Mouse (Mus musculus) intestine, embryonic 14.5 days (tissue): Measurements from ENCODE around the gene Sema5b. TPM values are rescaled to one million over a fixed set of nuclear protein-coding genes. Genes with fewer than 3 reads are reported as not detected.

Source experiments
- ATAC-seq: fragments of 200-750 bp; cut with Nextera tagmentation; replicated peaks from 2 replicates; pipeline ENCODE4 v1.8.0; 2017; ENCODE audit warnings: low read depth, moderate number of reproducible peaks, moderate TSS enrichment, moderate library complexity; ENCODE audit not compliant: low FRiP score, low TSS enrichment
- DNase-seq: peaks from one replicate; pipeline ENCODE4 v3.0.0-alpha.2; 2018; ENCODE audit warnings: low spot score
- H3K27ac ChIP-seq: fragments of 300-500 bp; sonication (generic); 2 replicates; pipeline ENCODE4 v1.5.1; 2014; ENCODE audit warnings: low read depth, mild to moderate bottlenecking, control low read depth
- H3K27me3 ChIP-seq: fragments of 300-500 bp; sonication (generic); replicated peaks from 2 replicates; pipeline ENCODE4 v1.6.1; 2014; ENCODE audit warnings: low read length, control low read depth; ENCODE audit not compliant: control insufficient read depth, insufficient read depth
- H3K36me3 ChIP-seq: fragments of 300-500 bp; sonication (generic); 2 replicates; pipeline ENCODE4 v1.6.1; 2014; ENCODE audit warnings: low read length, control low read depth; ENCODE audit not compliant: control insufficient read depth, insufficient read depth
- H3K4me1 ChIP-seq: fragments of 300-500 bp; sonication (generic); replicated peaks from 2 replicates; pipeline ENCODE4 v1.6.1; 2014; ENCODE audit warnings: low read length, control low read depth, mixed read lengths; ENCODE audit not compliant: control insufficient read depth, insufficient read depth
- H3K4me2 ChIP-seq: fragments of 300-500 bp; sonication (generic); 2 replicates; pipeline ENCODE4 v1.6.1; 2014; ENCODE audit warnings: low read length
- H3K4me3 ChIP-seq: fragments of 300-500 bp; sonication (generic); 2 replicates; pipeline ENCODE4 v1.5.1; 2014; ENCODE audit warnings: low read depth, low read length, control low read depth, mixed read lengths
- H3K9ac ChIP-seq: fragments of 300-500 bp; sonication (generic); 2 replicates; pipeline ENCODE4 v1.6.1; 2014; ENCODE audit warnings: mild to moderate bottlenecking, low read length
- H3K9me3 ChIP-seq: fragments of 300-500 bp; sonication (generic); 2 replicates; pipeline ENCODE4 v1.6.1; 2016; ENCODE audit warnings: low read length, control low read depth; ENCODE audit not compliant: control insufficient read depth
- WGBS: fragments of 180-500 bp; shearing (Covaris S2); extraction: QIAGEN DNeasy Blood & Tissue Kit; methylation state at CpG from one replicate; pipeline ENCODE4 v1.1.7; 2014; 5-methylcytosine and 5-hydroxymethylcytosine counted together
- polyA plus RNA-seq: library from polyadenylated mRNA; unstranded; fragments of >200 nt; fragmentation: Nextera tagmentation; extraction: Ambion mirVana; gene quantifications from 2 replicates; pipeline ENCODE4 v1.2.1, GENCODE M21; 2014

Sema5b gene
- polyA plus RNA-seq, 1 experiment from 2014 or later, result 7.0 TPM

DNA sequence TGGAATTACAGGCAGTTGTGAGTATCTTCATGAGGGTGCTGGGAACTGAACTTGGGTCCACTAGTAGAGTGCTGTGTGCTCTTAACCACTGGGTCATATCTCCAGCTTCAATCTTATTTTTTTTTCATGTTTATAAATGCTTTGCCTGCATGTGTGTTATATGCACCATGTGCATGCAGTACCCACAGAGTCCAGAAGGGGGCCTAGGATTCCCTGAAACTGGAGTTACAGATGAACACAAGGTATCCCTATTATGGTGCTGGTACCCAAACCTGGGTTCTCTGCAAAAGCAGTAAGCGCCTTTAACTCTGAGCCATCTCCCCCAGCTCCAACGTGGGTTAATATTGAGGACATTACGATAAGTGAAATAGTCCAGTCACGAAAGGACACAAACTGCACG is 52.5 kb downstream of the Sema5b start:
- DNase-seq, result no peak
- Histone ChIP-seq H3K36me3 (no peaks in the 10 kb centered on the region), H3K27ac (no peak overlapping the region), H3K4me2 (no peak overlapping the region), H3K27me3 (0 out of 2 replicates have a peak, but pooled peaks cover 2% of the 10 kb centered on the region), H3K4me3 (no peak overlapping the region), H3K9me3 (0 out of 2 replicates have a peak, but pooled peaks cover 4% of the 10 kb centered on the region), H3K9ac (no peak overlapping the region), H3K4me1 (peaks cover 32% of the 10 kb centered on the region)
- 96% methylated on average over 5 of the region's 5 CpGs for WGBS
- no peak for ATAC-seq

DNA sequence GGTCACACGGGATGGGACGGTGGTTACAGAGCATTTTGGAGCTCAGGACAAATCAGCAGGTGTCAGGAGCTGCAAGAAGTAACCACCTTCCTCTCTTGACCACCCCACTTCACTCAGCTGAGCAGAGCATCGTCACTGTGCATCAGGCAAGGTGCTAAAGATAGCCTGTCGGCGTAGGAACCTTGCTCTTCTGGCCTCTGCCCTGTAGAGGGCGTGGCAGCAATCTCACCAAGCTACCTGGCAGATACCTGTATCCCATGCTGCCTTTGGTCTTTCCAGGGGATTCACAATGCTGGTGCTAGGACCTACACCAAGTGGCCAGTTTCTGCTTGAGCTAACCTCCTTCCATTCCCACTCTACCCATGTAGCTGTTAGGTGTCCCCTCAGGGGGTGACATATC is 55.3 kb downstream of the Sema5b start:
- no peaks in the 10 kb centered on the region for H3K36me3 ChIP-seq
- 0 out of 2 replicates have a peak, but pooled peaks cover 4% of the 10 kb centered on the region for H3K9me3 ChIP-seq
- H3K4me2 ChIP-seq, result no peak overlapping the region
- WGBS, result 61% methylated on average over 6 of the region's 6 CpGs
- no peak overlapping the region for H3K9ac ChIP-seq
- H3K4me1 ChIP-seq, result peaks cover 24% of the 10 kb centered on the region
- DNase-seq (no peak), ATAC-seq (no peak)
- H3K27me3 ChIP-seq, result no peaks in the 10 kb centered on the region
- no peak overlapping the region for H3K27ac ChIP-seq
- H3K4me3 ChIP-seq, result no peak overlapping the region

DNA sequence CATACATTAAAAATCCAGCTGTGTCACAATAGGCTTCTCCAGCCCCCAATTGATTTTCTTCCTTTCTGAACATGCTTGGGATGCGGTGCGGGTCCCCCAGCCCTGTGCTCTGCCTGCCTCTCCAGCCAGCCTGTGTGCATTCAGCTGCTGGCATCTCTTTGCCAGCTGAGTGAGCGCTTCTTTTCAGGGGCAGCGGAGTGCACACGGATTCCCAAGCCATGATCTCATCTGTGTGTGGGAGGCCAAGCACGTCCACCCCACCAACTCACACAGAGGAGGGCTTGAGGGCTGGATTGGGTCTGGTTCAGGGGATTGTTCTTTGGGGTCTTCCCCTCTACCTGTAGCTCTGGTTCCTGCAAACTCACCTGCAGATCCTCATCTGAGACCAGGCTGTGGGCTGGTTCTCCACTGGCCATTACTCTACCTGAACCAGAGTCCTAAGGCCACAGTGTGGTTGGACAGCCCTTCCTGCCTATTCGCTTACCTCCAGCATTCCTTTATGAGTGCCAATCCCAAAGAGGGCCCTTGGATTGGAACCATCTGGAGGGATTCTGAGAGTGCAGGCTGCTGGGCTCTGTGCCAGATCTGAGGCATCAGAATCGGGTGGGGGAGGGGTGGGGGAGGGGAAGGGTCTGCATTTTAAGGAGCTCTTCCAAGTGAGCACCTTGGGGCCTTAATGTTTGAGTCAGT is 55.9 kb downstream of the Sema5b start:
- DNase-seq (no peak), ATAC-seq (no peak)
- H3K9ac ChIP-seq, result no peak overlapping the region
- H3K9me3 ChIP-seq, result 0 out of 2 replicates have a peak, but pooled peaks cover 4% of the 10 kb centered on the region
- WGBS, result 51% methylated on average over 8 of the region's 8 CpGs
- H3K4me1 ChIP-seq, result peaks cover 22% of the 10 kb centered on the region
- no peak overlapping the region for H3K27ac ChIP-seq
- no peak overlapping the region for H3K4me3 ChIP-seq
- no peaks in the 10 kb centered on the region for H3K27me3 ChIP-seq
- no peak overlapping the region for H3K4me2 ChIP-seq
- no peaks in the 10 kb centered on the region for H3K36me3 ChIP-seq

DNA sequence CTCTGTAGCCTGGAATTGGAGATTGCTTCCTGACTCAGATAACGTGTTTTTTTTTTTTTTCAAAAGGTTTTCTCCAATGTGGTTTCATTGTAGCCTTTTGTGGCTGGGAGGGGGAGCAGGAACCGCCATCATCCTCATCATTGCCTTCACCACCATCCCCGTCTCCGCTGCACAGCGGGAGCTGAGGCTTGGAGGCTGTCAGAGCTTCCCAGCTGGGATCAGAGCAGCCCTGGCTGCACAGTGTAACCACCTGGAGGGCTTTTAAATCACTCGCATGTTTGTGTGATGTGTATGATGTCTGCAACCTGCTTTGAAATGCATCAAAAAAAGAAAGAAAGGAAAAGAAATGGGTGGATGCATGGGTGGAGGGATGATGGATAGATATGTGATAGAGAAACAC is 57.0 kb downstream of the Sema5b start:
- H3K4me2 ChIP-seq, result no peak overlapping the region
- H3K4me3 ChIP-seq, result no peak overlapping the region
- no peak overlapping the region for H3K9ac ChIP-seq
- 0 out of 2 replicates have a peak, but pooled peaks cover 4% of the 10 kb centered on the region for H3K9me3 ChIP-seq
- H3K4me1 ChIP-seq, result peaks cover 10% of the 10 kb centered on the region
- no peaks in the 10 kb centered on the region for H3K27me3 ChIP-seq
- WGBS, result 23% methylated on average over 6 of the region's 6 CpGs
- DNase-seq, result no peak
- ATAC-seq, result no peak
- H3K36me3 ChIP-seq, result no peaks in the 10 kb centered on the region
- H3K27ac ChIP-seq, result no peak overlapping the region

DNA sequence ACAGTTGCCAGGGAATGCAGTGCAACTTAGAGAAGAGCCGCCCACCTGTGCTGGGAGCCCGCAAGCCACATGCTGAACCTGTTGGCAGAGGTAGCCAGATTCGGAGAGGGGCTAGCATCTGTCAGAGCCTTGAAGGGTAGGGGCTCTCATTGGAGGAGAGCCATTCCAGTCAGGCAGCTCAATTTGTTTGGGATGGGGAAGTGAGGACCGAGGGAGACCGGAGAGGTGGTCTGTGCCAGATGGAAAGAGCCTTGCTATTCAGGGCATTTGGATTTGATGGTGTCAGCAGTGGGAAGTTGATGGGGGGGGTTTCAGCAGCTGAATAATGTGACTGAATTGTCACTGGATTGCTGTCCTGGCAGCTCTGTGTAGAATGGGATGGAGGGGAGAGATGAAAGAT is 57.9 kb downstream of the Sema5b start:
- Histone ChIP-seq H3K9me3 (no peaks in the 10 kb centered on the region), H3K27ac (no peak overlapping the region), H3K36me3 (no peaks in the 10 kb centered on the region), H3K4me2 (no peak overlapping the region), H3K4me1 (peaks cover 9% of the 10 kb centered on the region), H3K4me3 (no peak overlapping the region), H3K27me3 (no peaks in the 10 kb centered on the region), H3K9ac (no peak overlapping the region)
- DNase-seq (no peak), ATAC-seq (no peak)
- 53% methylated on average over 5 of the region's 5 CpGs for WGBS

DNA sequence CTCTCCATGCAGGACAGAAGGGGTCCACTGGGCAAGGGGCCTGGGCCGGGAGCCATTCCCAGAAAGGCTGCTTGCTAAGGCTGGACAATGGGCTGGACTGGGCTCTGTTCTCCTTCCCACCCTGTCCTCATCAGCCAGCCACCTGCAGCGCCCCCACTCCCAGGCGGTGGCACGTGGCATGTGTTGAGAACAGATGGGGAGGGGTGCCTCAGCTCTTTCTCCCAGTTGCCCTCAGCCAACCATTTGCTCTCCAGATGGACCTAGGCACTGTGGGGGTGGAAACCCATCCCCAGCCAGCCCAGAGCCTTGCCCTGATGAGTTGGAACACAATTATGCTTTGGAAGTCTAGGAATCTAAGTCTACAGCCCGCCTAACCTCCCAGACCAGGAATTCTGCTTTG is 59.3 kb downstream of the Sema5b start:
- no peaks in the 10 kb centered on the region for H3K9me3 ChIP-seq
- no peak overlapping the region for H3K27ac ChIP-seq
- H3K4me2 ChIP-seq, result no peak overlapping the region
- no peaks in the 10 kb centered on the region for H3K36me3 ChIP-seq
- peaks cover 13% of the 10 kb centered on the region for H3K4me1 ChIP-seq
- no peak overlapping the region for H3K4me3 ChIP-seq
- H3K27me3 ChIP-seq, result no peaks in the 10 kb centered on the region
- H3K9ac ChIP-seq, result no peak overlapping the region
- WGBS, result 75% methylated on average over 5 of the region's 5 CpGs
- ATAC-seq (no peak), DNase-seq (no peak)

DNA sequence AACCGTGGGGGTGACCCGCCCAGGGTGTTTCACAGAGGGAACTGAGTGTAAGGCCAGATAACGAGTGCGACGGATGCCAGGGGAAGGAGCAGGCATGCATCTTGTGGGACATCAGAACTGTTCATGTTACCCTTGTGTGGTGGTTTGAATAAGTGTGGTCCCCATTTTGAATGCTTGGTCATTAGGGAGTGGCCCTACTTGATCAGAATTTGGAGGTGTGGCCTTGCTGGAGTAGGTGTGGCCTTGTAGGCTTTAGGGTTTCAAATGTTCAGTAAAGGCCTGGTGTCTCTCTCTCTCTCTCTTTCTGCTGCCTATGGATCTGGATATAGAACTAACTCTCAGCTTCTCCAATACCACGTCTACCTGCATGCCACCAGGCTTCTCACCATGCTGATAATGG is 60.5 kb downstream of the Sema5b start:
- Histone ChIP-seq H3K4me2 (no peak overlapping the region), H3K27ac (no peak overlapping the region), H3K4me1 (peaks cover 12% of the 10 kb centered on the region), H3K9me3 (no peaks in the 10 kb centered on the region), H3K4me3 (no peak overlapping the region), H3K9ac (no peak overlapping the region), H3K27me3 (no peaks in the 10 kb centered on the region), H3K36me3 (no peaks in the 10 kb centered on the region)
- ATAC-seq (no peak), DNase-seq (no peak)
- WGBS, result 91% methylated on average over 6 of the region's 6 CpGs

DNA sequence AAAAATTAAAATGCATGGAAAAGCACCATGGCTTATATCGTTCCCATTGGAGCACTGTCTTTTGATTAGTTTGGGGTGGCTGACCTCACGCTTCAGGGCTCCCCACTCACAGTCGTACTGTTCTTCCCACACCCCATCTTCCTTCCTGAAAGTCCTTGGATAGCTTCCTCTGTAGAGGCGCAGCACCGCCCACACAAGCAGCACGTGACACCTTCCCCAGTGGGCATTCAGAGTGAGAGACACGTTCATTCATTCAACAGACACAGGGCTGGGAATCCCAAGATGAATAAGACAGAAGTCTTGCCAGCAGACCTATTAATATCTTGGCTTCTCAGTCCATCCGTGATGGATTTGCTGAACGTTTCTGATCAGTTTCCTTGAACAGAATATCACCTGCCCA is 61.6 kb downstream of the Sema5b start:
- peaks cover 4% of the 10 kb centered on the region; the same call in 1 of the 2 replicates for H3K4me1 ChIP-seq
- H3K9me3 ChIP-seq, result no peaks in the 10 kb centered on the region
- no peak overlapping the region for H3K4me3 ChIP-seq
- no peak overlapping the region for H3K9ac ChIP-seq
- H3K36me3 ChIP-seq, result no peaks in the 10 kb centered on the region
- H3K27ac ChIP-seq, result no peak overlapping the region
- DNase-seq (no peak), ATAC-seq (no peak)
- H3K27me3 ChIP-seq, result no peaks in the 10 kb centered on the region
- no peak overlapping the region for H3K4me2 ChIP-seq
- 77% methylated on average over 9 of the region's 9 CpGs for WGBS
